Mouse (Mus musculus): ENCODE measurements around the gene Serpinb13. TPM values are rescaled to one million over a fixed set of nuclear protein-coding genes. Genes with fewer than 3 reads are reported as not detected.

The Serpinb13 gene
- polyA plus RNA-seq (2015; fragmentation: Nextera tagmentation; extraction: Ambion mirVana): 3.0 and 4.1 TPM in 2 replicates

GRCm38 (mm10) chr1:106980684-106981083, at the start of gene Serpinb13:
Serpinb13 (plus strand) TSS chr1:106980984.
- no peaks in the 10 kb centered on the region for H3K36me3 ChIP-seq (ENCODE audit: control insufficient read depth, insufficient read depth, low read length)
- DNase-seq (ENCODE audit: low spot score) (no peak), ATAC-seq (ENCODE audit: low FRiP score, low TSS enrichment) (no peak)
- no peaks in the 10 kb centered on the region for H3K27me3 ChIP-seq (ENCODE audit: control insufficient read depth, insufficient read depth, low read length)
- no peak within 1 kb of the TSS for H3K4me2 ChIP-seq (replicated peaks; ENCODE audit: low read depth)
- no peak for TF ChIP-seq CTCF (IDR thresholded peaks at IDR 0.05; ENCODE audit: low read depth)
- no peak for TF ChIP-seq EP300 (optimal IDR thresholded peaks at IDR 0.05)
- no peak within 1 kb of the TSS for H3K9ac ChIP-seq (ENCODE audit: low read length)
- H3K4me3 ChIP-seq (ENCODE audit: low read depth, low read length): no peak within 1 kb of the TSS
- no peak within 1 kb of the TSS for H3K27ac ChIP-seq (replicated peaks)
- no peaks in the 10 kb centered on the region for H3K9me3 ChIP-seq (ENCODE audit: control insufficient read depth, low read length)
- no peaks in the 10 kb centered on the region for H3K4me1 ChIP-seq (replicated peaks; ENCODE audit: control insufficient read depth, insufficient read depth)

GRCm38 (mm10) chr1:106931954-106932353, 48.8 kb upstream of the Serpinb13 start:
- Histone ChIP-seq H3K4me2 (replicated peaks; ENCODE audit: low read depth) (no peak overlapping the region), H3K36me3 (ENCODE audit: control insufficient read depth, insufficient read depth, low read length) (no peaks in the 10 kb centered on the region), H3K4me1 (replicated peaks; ENCODE audit: control insufficient read depth, insufficient read depth) (no peaks in the 10 kb centered on the region), H3K27ac (replicated peaks) (no peak overlapping the region; the same call in 1 of the 2 replicates), H3K4me3 (ENCODE audit: low read depth, low read length) (no peak overlapping the region), H3K9me3 (ENCODE audit: control insufficient read depth, low read length) (no peaks in the 10 kb centered on the region), H3K9ac (ENCODE audit: low read length) (no peak overlapping the region), H3K27me3 (ENCODE audit: control insufficient read depth, insufficient read depth, low read length) (no peaks in the 10 kb centered on the region)
- ATAC-seq (ENCODE audit: low FRiP score, low TSS enrichment) (no peak), DNase-seq (ENCODE audit: low spot score) (no peak)
- WGBS: 72% methylated on average over 4 of the region's 4 CpGs
- TF ChIP-seq CTCF (IDR thresholded peaks at IDR 0.05; ENCODE audit: low read depth) (no peak), EP300 (optimal IDR thresholded peaks at IDR 0.05) (no peak)

GRCm38 (mm10) chr1:106933658-106934057, 47.1 kb upstream of the Serpinb13 start:
- DNase-seq (ENCODE audit: low spot score) (no peak), ATAC-seq (ENCODE audit: low FRiP score, low TSS enrichment) (no peak)

GRCm38 (mm10) chr1:106934265-106934664, 46.5 kb upstream of the Serpinb13 start, which contains the start of gene Serpinb12:
Serpinb12 (plus strand) TSS chr1:106934449.
- ATAC-seq (ENCODE audit: low FRiP score, low TSS enrichment): no peak
- WGBS: 63% methylated on average over 6 of the region's 6 CpGs
- H3K36me3 ChIP-seq (ENCODE audit: control insufficient read depth, insufficient read depth, low read length): no peaks in the 10 kb centered on the region
- H3K4me2 ChIP-seq (replicated peaks; ENCODE audit: low read depth): no peak within 1 kb of the TSS
- no peaks in the 10 kb centered on the region for H3K27me3 ChIP-seq (ENCODE audit: control insufficient read depth, insufficient read depth, low read length)
- H3K9me3 ChIP-seq (ENCODE audit: control insufficient read depth, low read length): no peaks in the 10 kb centered on the region
- no peaks in the 10 kb centered on the region for H3K4me1 ChIP-seq (replicated peaks; ENCODE audit: control insufficient read depth, insufficient read depth)
- no peak for DNase-seq (ENCODE audit: low spot score)
- TF ChIP-seq EP300 (optimal IDR thresholded peaks at IDR 0.05) (no peak), CTCF (IDR thresholded peaks at IDR 0.05; ENCODE audit: low read depth) (no peak)
- no peak within 1 kb of the TSS for H3K4me3 ChIP-seq (ENCODE audit: low read depth, low read length)
- no peak within 1 kb of the TSS for H3K27ac ChIP-seq (replicated peaks)
- H3K9ac ChIP-seq (ENCODE audit: low read length): no peak within 1 kb of the TSS

More at GRCm38 (mm10) chr1:106933658-106934057, 47.1 kb upstream of the Serpinb13 start:
- no peak overlapping the region for H3K4me3 ChIP-seq (ENCODE audit: low read depth, low read length)
- no peak overlapping the region for H3K4me2 ChIP-seq (replicated peaks; ENCODE audit: low read depth)
- H3K36me3 ChIP-seq (ENCODE audit: control insufficient read depth, insufficient read depth, low read length): no peaks in the 10 kb centered on the region
- H3K27me3 ChIP-seq (ENCODE audit: control insufficient read depth, insufficient read depth, low read length): no peaks in the 10 kb centered on the region
- TF ChIP-seq EP300 (optimal IDR thresholded peaks at IDR 0.05) (no peak), CTCF (IDR thresholded peaks at IDR 0.05; ENCODE audit: low read depth) (no peak)
- no peaks in the 10 kb centered on the region for H3K9me3 ChIP-seq (ENCODE audit: control insufficient read depth, low read length)
- H3K9ac ChIP-seq (ENCODE audit: low read length): no peak overlapping the region
- H3K4me1 ChIP-seq (replicated peaks; ENCODE audit: control insufficient read depth, insufficient read depth): no peaks in the 10 kb centered on the region
- no peak overlapping the region for H3K27ac ChIP-seq (replicated peaks)

GRCm38 (mm10) chr1:106947217-106947616, 33.6 kb upstream of the Serpinb13 start:
- no peak for DNase-seq (ENCODE audit: low spot score)
- no peak overlapping the region for H3K27ac ChIP-seq (replicated peaks)
- H3K9me3 ChIP-seq (ENCODE audit: control insufficient read depth, low read length): no peaks in the 10 kb centered on the region
- no peak overlapping the region for H3K9ac ChIP-seq (ENCODE audit: low read length)
- H3K4me3 ChIP-seq (ENCODE audit: low read depth, low read length): no peak overlapping the region
- ATAC-seq (ENCODE audit: low FRiP score, low TSS enrichment): no peak
- 88% methylated on average over 1 of the region's 1 CpGs for WGBS
- H3K4me1 ChIP-seq (replicated peaks; ENCODE audit: control insufficient read depth, insufficient read depth): no peaks in the 10 kb centered on the region
- TF ChIP-seq CTCF (IDR thresholded peaks at IDR 0.05; ENCODE audit: low read depth): no peak
- no peak for TF ChIP-seq EP300 (optimal IDR thresholded peaks at IDR 0.05)
- H3K4me2 ChIP-seq (replicated peaks; ENCODE audit: low read depth): no peak overlapping the region
- no peaks in the 10 kb centered on the region for H3K27me3 ChIP-seq (ENCODE audit: control insufficient read depth, insufficient read depth, low read length)
- H3K36me3 ChIP-seq (ENCODE audit: control insufficient read depth, insufficient read depth, low read length): no peaks in the 10 kb centered on the region

- DNase-seq (ENCODE audit: low spot score) (no peak), ATAC-seq (ENCODE audit: low FRiP score, low TSS enrichment) (no peak)
- Histone ChIP-seq H3K4me1 (replicated peaks; ENCODE audit: control insufficient read depth, insufficient read depth) (no peaks in the 10 kb centered on the region), H3K27me3 (ENCODE audit: control insufficient read depth, insufficient read depth, low read length) (no peaks in the 10 kb centered on the region), H3K9me3 (ENCODE audit: control insufficient read depth, low read length) (no peaks in the 10 kb centered on the region), H3K4me3 (ENCODE audit: low read depth, low read length) (no peak overlapping the region), H3K9ac (ENCODE audit: low read length) (no peak overlapping the region), H3K36me3 (ENCODE audit: control insufficient read depth, insufficient read depth, low read length) (no peaks in the 10 kb centered on the region), H3K4me2 (replicated peaks; ENCODE audit: low read depth) (no peak overlapping the region), H3K27ac (replicated peaks) (no peak overlapping the region)
- no peak for TF ChIP-seq EP300 (optimal IDR thresholded peaks at IDR 0.05)
- TF ChIP-seq CTCF (IDR thresholded peaks at IDR 0.05; ENCODE audit: low read depth): no peak
- WGBS: 70% methylated on average over 3 of the region's 3 CpGs
Measured at GRCm38 (mm10) chr1:106959981-106960380, 20.8 kb upstream of the Serpinb13 start.

All from stomach, postnatal 0 days (tissue).